Mouse (Mus musculus) adrenal gland, postnatal 25 days (tissue): ENCODE results near the gene Tmbim1. TPM values are rescaled to one million over a fixed set of nuclear protein-coding genes. Genes with fewer than 3 reads are reported as not detected.
"Not testable (repeated sequence)": the region's sequence is repeated elsewhere in the genome, so short reads cannot be mapped to it uniquely, and the experiment has no call there.

Experiments used
- DNase-seq: peaks from one replicate; pipeline ENCODE4 v3.0.0; 2021; ENCODE audit warnings: mixed read lengths
- long read RNA-seq: library from polyadenylated mRNA; stranded (forward); transcript quantifications from one replicate; pipeline ENCODE4 v2.0.0, GENCODE M21; 2021
- total RNA-seq: library from RNA; stranded (reverse); gene quantifications from 2 replicates; pipeline ENCODE4 v1.2.3, GENCODE M21; 2021

The Tmbim1 gene
- total RNA-seq, result 83.1 and 84.7 TPM in 2 replicates
- long read RNA-seq, full-length matches to known transcripts, result 35 of 46 reads
- long read RNA-seq, partial matches to known transcripts, result 0 of 46 reads
- long read RNA-seq, other reads (novel, unspliced or antisense), result 11 of 46 reads

GRCm38 (mm10) chr1:74305522-74305921 lies at the start of gene Tmbim1:
Gene Tmbim1 (minus strand): TSS chr1:74305622.
- no peak for DNase-seq

DNA sequence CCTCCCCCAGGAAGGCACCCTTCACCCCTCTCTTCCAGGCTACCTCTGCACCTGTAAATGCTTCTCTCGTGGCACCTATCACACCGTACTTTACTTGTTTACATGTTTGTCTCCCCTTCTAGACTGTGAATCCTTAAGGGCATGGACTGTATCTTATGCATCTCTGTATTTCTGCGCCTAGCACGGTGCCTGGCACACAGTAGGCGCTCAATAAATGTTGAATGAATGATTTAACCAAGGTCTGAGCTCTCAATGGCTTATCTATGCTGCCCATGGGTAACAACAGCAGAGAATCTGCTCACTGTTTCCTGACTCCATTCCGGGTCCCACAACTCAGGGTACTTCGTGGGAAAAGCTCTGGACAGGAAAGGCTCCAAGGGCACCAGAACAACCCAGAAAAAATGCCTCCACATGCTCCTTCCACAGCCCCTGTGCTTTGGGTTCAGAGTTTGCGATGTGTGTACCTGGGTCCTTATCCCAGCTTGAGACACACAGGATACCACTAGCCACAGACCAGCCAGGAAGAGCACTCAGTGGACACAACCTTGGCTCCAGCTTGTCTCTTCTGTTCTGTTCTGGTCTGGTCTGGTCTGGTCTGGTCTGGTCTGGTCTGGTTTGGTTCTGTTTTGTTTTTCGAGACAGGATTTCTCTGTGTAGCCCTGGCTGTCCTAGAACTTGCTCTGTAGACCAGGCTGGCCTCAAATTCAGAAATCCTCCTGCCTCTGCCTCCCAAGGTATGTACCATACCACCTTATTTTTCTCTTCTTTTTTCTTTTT lies 48.2 kb upstream of the Tmbim1 start:
- no peak for DNase-seq

GRCm38 (mm10) chr1:74352532-74353096 lies 47.2 kb upstream of the Tmbim1 start:
- DNase-seq, result no peak

GRCm38 (mm10) chr1:74351185-74351769 lies 45.9 kb upstream of the Tmbim1 start:
- DNase-seq, result no peak

DNA sequence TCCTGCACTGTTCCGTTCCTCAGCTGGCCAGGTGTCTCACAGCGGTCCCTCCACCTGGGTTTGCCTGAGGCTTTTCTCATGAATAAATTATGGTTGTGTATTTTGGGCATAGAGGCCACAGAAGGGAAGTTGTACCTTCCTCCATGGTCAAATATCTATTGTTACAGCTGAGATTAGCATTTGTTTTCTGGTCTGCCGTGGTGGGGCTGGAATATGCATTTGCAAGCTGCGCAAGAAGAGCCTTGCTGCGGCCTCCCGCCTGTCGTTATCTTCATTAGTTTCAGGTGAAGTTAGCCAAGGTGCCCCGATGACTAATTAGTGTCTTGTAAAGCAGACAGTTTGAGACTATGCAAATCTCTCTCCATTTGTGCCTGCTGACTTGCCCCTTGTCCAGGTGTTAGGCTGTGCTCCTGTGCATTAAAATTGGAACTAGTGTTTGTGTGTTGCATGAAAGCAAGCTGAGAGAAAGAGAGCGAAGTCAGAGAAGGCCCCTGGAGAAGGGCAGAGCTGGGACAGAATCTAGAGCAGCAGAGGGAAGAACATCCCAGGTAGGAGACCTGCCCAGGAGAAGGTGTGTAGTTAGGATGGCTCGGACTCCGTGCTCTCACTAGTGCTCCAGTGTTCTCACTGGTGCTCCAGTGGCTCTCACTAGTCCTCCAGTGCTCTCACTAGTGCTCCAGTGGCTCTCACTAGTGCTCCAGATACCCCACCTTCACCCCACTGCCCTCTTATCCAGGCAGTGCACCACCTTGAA lies 38.9 kb upstream of the Tmbim1 start:
- no peak for DNase-seq

DNA sequence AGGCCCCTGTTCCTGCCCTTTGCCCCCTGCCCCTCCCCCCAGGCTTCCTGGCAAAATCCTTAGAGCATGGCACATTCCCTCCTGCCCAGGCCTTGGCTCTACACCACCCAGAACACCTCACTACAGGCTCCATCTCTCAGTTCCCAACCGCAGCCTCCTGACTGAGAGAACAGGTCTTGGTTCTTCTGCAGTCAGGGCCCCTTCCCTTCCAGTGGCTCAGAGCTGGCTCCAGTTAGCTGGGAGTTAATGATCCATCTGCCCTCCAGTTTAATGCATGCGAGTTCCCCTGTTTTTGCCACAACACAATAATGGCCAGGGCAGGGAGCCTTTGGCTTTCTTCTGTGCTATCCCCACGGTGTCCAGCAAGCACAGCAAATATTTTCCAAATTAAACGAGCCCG lies 37.7 kb upstream of the Tmbim1 start:
- DNase-seq, result no peak

- no peak for DNase-seq
Observed at GRCm38 (mm10) chr1:74342308-74342707, 36.9 kb upstream of the Tmbim1 start.

- no peak for DNase-seq
Observed at GRCm38 (mm10) chr1:74341898-74342297, 36.5 kb upstream of the Tmbim1 start.

DNA sequence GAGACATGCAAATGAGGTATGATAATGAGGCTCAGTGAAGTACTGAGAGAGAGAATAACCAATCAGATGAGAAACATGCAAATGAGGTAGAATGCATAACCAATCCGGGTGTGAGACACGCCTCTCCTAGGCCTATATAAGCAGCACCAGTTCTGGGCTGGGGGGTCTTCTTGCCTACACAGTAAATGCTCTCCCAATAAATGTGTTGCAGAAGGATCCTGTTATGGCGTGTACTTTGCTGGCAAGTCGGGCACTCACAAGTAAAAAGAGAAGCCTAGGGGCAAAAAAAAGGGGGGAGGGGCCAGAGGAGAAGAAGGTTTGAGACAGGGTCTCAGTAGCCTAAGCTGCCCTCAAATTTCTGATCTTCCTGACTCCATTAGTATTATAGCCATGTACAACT lies 35.6 kb upstream of the Tmbim1 start:
- not testable (repeated sequence) for DNase-seq

DNA sequence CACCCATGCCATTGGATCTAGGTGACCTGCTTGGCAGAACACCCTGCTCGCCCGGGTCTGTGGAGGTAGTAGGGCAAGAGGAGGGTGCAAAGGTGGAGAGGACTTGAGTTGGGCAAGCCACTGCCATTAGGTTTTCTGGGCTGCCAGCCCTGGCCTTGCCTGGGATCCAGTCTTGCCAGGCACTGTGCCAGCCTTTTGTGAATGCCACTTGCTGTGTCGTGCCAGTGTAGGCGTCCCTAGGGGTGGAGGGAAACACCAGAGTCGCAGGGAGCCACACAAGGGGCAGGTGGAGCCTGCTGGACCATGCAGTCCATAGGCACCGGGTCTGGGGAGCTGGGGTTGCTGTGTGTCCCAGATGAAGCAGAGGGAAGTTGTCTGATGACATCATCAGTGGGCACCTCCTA lies 34.9 kb upstream of the Tmbim1 start:
- peak; percentile 81 for DNase-seq

DNA sequence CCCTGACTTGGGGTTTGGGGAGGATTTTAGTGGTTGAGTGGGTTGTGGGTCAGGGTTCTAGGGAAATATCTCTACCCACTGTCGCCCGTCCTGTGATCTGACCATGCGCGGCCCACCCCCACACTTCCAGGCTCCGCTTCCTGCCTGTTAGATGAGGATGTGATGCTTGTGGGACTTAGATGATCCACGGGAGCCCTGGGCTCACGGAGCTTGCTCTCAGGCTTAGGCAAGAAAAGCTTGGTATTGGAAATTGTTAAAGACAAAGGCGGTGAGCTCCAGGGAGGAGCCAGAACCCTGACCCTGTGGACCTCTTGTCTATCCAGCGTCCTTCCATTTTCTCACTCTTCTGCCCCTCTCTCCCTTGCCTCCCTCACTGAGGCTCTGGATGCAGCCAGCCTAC lies 34.5 kb upstream of the Tmbim1 start:
- DNase-seq, result no peak

DNA sequence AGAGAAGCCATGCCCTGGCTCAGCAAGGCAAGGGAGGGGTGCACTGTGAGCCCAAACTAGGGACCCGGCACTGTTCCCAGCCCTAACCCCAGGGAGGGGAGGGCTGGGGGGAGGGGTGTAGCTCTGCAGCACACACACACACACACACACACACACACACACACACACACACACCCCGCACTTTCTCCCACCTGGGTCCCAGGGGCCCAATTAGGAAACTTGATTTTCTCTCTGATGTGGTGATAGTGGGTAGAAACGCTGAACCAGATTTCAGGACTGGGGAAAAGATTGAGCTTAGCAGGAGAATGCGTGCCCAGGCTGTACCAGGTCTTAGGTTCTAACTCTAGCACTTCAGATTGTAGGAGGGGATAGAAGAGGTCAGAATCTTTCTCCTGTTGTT lies 33.2 kb upstream of the Tmbim1 start:
- no peak for DNase-seq

DNA sequence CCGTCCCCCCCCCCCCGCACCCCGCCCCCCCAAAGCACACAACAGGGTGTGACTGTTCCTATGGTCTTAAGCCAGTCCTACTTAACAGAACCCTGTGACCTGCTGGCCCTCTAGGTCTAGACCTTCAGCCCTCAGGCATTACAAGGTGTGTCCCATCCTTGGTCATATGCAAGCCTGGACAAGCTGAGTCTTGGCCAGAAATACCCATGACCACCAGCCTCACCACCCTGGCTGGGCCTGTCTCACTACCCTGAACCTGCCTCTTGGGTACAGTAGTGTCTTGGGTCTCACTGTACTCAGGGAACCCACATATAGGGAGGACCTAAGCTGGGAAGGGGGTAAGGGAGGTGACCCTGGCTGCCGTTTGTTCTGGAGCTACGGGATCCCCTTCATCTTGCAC lies 32.6 kb upstream of the Tmbim1 start:
- DNase-seq, result no peak

DNA sequence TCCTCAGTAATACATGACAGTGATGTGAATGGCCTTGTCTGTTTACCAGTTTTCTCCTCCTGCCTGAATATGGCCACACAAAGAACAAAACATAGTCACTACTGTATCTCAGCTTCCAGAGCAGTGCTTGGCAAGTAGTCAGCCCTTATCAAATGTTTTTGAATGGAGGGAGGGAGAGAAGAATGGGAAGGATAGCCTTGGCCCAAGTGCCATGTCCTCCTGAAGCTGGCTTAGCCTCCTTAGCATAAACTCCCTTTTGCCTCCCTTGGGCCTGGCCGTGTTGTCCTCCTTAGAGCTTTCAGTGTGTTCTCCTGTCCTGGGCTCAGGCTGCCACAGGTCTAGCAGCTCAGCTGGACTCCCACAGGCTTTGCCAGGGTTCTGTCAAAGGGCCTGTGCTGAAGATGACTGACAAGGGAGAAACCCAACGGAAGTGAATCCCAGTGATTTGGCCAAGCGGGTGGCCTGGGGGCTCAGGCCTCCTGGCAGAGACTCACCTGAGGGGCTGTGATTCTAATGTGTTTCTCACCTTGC lies 31.9 kb upstream of the Tmbim1 start:
- DNase-seq, result no peak

DNA sequence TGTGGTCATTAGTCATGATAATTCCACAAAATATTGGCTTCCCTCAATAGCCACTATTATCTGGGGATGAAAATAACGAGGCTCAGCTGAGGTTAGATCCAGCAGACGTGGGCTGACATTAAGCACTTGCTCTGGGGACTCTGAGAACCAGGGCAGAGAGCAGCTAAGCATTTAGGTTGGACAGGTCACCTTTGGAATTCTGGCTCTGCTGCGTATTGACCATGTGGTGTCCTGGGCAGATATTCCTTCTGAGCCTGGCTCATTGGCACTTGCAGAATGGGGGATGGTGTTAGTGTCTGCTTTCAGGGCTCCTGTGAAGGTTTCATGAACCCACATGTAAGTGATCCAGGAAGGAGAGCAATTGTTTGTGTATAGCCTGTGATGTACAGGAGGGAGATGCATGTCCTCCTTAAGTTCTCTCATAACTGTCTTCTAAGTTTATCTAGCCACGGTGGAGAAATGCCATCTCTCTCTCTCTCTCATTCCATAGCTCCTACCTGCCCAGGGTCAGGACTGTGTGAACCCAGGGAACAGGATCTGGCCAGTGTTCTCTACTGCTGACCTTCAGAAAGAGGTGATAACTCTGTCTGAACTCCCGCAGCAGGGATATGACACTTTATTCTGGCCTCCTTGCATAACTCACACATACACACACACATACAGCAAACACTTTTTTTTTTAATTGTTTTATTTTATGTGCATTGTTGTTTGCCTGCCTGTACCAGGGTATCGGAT lies 30.2 kb upstream of the Tmbim1 start:
- no peak for DNase-seq

GRCm38 (mm10) chr1:74335033-74335432 lies 29.6 kb upstream of the Tmbim1 start:
- DNase-seq, result no peak

DNA sequence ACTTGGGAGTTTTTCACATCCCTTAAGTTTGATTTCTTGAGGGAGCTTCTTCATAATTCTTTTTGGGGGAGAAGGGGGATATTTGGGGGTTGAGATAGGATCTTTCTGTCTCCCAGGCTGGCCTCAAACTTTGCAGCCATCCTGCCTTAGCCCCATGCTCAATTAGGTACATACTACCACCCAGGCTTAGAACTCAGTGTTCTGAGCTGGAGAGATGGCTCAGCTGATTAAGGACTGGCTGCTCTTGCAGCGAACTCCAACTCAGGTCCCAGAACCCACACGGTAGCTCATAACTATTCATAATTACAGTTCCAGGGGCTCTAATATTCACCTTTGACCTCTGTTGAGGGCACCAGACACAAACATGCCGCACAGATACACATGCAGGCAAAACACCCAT lies 29.2 kb upstream of the Tmbim1 start:
- no peak for DNase-seq

DNA sequence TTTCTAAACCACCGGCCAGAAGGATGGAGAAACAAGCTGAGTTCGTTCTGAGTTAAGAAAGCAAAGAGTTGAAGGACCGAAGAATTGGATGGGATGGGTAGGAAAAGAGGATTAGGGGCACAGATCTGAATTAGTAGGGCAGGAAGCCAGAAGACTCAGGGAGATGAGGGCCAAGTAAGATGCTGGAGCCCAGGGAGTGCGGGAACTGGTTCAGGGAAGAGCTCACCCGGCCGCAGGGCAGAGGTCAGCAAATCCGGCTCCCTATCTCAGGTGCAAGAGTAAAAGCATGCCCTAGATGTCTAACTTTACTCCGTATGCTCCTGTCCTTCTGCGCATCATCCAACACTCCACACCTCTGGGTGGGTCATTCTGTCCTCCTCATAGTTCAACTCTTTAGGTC lies 27.5 kb upstream of the Tmbim1 start:
- no peak for DNase-seq

DNA sequence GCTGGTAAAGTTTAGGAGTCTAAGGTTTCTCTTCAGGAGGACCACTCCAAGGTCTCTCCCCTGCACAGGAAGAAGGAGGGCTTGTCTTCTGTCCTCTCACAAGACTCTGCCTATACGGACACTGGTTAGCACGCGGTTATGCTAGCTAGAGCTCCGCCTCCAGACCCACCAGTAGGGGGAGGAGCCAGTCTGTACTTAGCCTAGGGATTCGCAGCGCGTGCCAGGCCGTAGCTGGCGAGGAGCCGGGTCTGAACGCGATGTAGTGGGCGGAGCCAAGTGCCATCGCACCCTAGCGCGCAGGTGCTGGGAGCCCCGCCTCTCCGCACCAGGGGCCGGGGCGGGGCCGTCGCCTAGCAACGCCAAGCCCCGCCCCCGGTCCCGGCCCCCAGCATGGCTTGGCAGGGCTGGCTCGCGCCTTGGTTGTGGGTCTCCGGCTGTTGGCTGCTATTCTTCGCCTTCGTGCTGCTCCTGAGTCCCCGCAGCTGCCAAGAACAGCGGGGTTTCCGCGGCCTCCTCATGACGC lies 26.9 kb upstream of the Tmbim1 start:
- DNase-seq, result peak; percentile 98

GRCm38 (mm10) chr1:74331046-74331681 lies 25.7 kb upstream of the Tmbim1 start:
- DNase-seq, result no peak

DNA sequence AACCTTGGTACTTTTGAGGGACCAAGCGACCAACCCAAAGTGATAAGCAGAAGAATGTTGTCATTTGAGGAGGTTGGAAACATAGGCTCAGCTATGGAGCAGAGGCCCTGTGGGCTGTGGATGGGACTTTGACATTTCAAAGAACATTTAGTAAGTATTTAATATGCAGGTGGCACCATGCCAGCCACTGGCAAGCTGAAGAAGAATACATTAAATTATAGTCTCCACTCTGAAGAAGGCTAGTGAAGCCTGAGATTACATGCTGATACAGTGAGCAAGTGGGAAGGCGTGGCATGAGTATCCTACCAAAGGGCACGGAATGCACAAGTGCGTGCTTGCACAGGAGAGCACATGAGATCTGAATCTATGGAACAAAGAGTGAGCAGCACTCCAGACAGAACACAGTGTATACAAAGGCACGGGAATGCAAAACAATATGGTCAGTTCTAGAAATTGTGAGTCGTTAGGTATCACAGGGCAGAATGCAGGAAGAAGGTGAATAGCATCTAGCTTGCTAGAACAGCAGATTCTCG lies 24.5 kb upstream of the Tmbim1 start:
- no peak for DNase-seq
